Mouse (Mus musculus) forebrain, embryonic 16.5 days (tissue): ENCODE data around the gene Herpud2. TPM values are rescaled to one million over a fixed set of nuclear protein-coding genes. Genes with fewer than 3 reads are reported as not detected.
"Not testable (repeated sequence)": the region's sequence is repeated elsewhere in the genome, so short reads cannot be mapped to it uniquely, and the experiment has no call there.

Experiments
- ATAC-seq: fragments of 200-750 bp; cut with Nextera tagmentation; 2 replicates; pipeline ENCODE4 v1.8.0; 2017; ENCODE audit warnings: mild to moderate bottlenecking, moderate library complexity
- H3K27ac ChIP-seq: fragments of 300-500 bp; sonication (generic); 2 replicates; pipeline ENCODE4 v1.5.1; 2014; ENCODE audit warnings: low read length, control low read depth
- H3K27me3 ChIP-seq: fragments of 300-500 bp; sonication (generic); replicated peaks from 2 replicates; pipeline ENCODE4 v1.6.1; 2014; ENCODE audit warnings: low read length; ENCODE audit not compliant: control insufficient read depth, insufficient read depth
- H3K36me3 ChIP-seq: fragments of 300-500 bp; sonication (generic); 2 replicates; pipeline ENCODE4 v1.6.1; 2014; ENCODE audit not compliant: control insufficient read depth, insufficient read depth
- H3K4me1 ChIP-seq: fragments of 300-500 bp; sonication (generic); replicated peaks from 2 replicates; pipeline ENCODE4 v1.6.1; 2014; ENCODE audit warnings: low read length; ENCODE audit not compliant: control insufficient read depth, insufficient read depth
- H3K4me2 ChIP-seq: fragments of 300-500 bp; sonication (generic); 2 replicates; pipeline ENCODE4 v1.6.1; 2014; ENCODE audit warnings: mild to moderate bottlenecking, low read length, control low read depth
- H3K4me3 ChIP-seq: fragments of 300-500 bp; sonication (generic); replicated peaks from 2 replicates; pipeline ENCODE4 v1.5.1; 2014; ENCODE audit warnings: mild to moderate bottlenecking, low read length, control low read depth
- H3K9ac ChIP-seq: fragments of 300-500 bp; sonication (generic); replicated peaks from 2 replicates; pipeline ENCODE4 v1.6.1; 2014; ENCODE audit warnings: low read depth, low read length, control low read depth
- H3K9me3 ChIP-seq: fragments of 300-500 bp; sonication (generic); 2 replicates; pipeline ENCODE4 v1.6.1; 2016; ENCODE audit warnings: low read length; ENCODE audit not compliant: control insufficient read depth
- WGBS: fragments of 180-500 bp; shearing (Covaris S2); extraction: QIAGEN DNeasy Blood & Tissue Kit; methylation state at CpG from one replicate; pipeline ENCODE4 v1.1.7; 2014; 5-methylcytosine and 5-hydroxymethylcytosine counted together
- polyA plus RNA-seq: library from polyadenylated mRNA; unstranded; fragments of >200 nt; fragmentation: Nextera tagmentation; extraction: Ambion mirVana; gene quantifications from 2 replicates; pipeline ENCODE4 v1.2.1, GENCODE M21; 2015

Herpud2 gene
- polyA plus RNA-seq, 1 experiment from 2014 or later: 35.7 TPM

DNA sequence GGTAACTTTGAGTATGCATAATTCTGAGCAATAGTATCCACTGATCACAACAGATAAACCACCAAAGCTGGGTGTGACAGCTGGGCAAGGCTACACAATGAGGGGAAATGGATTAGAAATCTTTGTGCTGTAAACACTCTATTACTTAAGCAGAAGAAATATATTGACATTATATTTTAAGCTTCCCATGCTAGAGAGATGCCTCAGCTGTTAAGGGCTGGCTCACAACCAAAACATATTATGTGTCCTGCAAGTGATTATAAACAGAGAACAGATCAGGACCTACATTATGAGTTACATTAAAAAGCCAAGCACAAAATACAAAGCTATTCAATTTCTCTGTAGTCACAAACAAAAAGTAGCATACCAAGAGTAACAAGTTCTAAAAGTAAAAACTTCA, 19.4 kb downstream of the Herpud2 start:
- ATAC-seq: no peak
- no peaks in the 10 kb centered on the region for H3K9me3 ChIP-seq
- H3K9ac ChIP-seq: no peak overlapping the region
- H3K27ac ChIP-seq: no peak overlapping the region
- no peak overlapping the region for H3K4me3 ChIP-seq
- H3K4me2 ChIP-seq: no peak overlapping the region
- H3K4me1 ChIP-seq: no peaks in the 10 kb centered on the region
- no peaks in the 10 kb centered on the region for H3K27me3 ChIP-seq
- H3K36me3 ChIP-seq: 0 out of 2 replicates have a peak, but pooled peaks cover 3% of the 10 kb centered on the region

GRCm38 (mm10) chr9:25124048-25124447, 27.6 kb downstream of the Herpud2 start:
- 84% methylated on average over 2 of the region's 2 CpGs for WGBS

GRCm38 (mm10) chr9:25123590-25123989, 28.0 kb downstream of the Herpud2 start:
- H3K9ac ChIP-seq, H3K27me3 ChIP-seq, H3K4me2 ChIP-seq, H3K9me3 ChIP-seq, ATAC-seq, H3K27ac ChIP-seq, H3K4me1 ChIP-seq, H3K4me3 ChIP-seq: not testable (repeated sequence)
- 96% methylated on average over 1 of the region's 1 CpGs for WGBS
- H3K36me3 ChIP-seq: peaks cover 11% of the 10 kb centered on the region

More at GRCm38 (mm10) chr9:25124048-25124447, 27.6 kb downstream of the Herpud2 start:
- Histone ChIP-seq H3K27ac (no peak overlapping the region), H3K9me3 (no peaks in the 10 kb centered on the region), H3K36me3 (peaks cover 9% of the 10 kb centered on the region), H3K4me1 (no peaks in the 10 kb centered on the region), H3K4me3 (no peak overlapping the region), H3K9ac (no peak overlapping the region), H3K27me3 (no peaks in the 10 kb centered on the region), H3K4me2 (no peak overlapping the region)
- ATAC-seq: no peak

DNA sequence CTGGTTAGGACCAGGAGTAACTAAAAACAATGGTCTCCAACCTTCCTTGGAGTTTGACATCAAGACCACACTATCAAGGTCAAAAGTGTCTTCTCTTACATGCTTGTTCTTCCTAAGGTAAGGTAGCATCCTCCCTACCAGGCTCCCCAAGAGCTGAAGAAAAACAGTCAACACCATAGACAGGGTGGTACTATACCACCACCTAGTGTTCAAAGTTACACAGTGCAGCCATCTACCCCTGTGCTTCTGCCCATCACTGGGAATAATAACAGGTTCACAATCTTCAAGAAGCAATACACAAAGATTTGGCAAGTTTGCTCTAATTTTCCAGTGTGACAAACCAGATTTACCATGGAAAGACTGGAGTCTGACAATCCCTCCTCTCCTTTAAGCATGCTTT, 47.0 kb downstream of the Herpud2 start:
- H3K9me3 ChIP-seq: peaks cover 3% of the 10 kb centered on the region; the same call in 1 of the 2 replicates
- H3K4me3 ChIP-seq: no peak overlapping the region
- H3K9ac ChIP-seq: no peak overlapping the region
- no peak overlapping the region for H3K4me2 ChIP-seq
- no peaks in the 10 kb centered on the region for H3K27me3 ChIP-seq
- peaks cover 18% of the 10 kb centered on the region for H3K36me3 ChIP-seq
- no peak; the same call in 1 of the 2 replicates for ATAC-seq
- no peaks in the 10 kb centered on the region for H3K4me1 ChIP-seq
- H3K27ac ChIP-seq: no peak overlapping the region

- no peak overlapping the region for H3K9ac ChIP-seq
- no peak overlapping the region for H3K4me3 ChIP-seq
- WGBS: 94% methylated on average over 1 of the region's 1 CpGs
Measured at GRCm38 (mm10) chr9:25102881-25103280, 48.7 kb downstream of the Herpud2 start.

DNA sequence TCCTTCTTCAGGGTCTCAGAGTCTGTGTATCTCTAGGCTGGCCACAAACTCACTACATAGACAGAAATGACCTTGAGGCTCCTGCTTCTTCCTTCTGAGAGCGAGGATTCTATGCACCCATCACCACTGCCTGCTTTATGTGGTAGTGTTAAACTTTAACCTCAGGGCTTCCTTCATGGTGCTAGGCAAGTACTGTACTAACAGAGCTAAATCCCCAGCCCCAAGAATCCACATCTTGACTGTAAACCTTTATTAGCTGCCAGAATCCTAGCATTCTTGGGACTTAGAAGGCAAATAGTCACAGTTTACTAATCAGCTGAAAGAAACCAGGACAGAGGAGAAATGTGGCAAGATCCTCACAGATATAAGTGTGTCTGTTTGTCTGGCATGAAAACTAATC, 60.8 kb downstream of the Herpud2 start:
- 0 out of 2 replicates have a peak, but pooled peaks cover 2% of the 10 kb centered on the region for H3K4me1 ChIP-seq
- H3K9ac ChIP-seq: no peak overlapping the region

More at GRCm38 (mm10) chr9:25102881-25103280, 48.7 kb downstream of the Herpud2 start:
- Histone ChIP-seq H3K9me3 (peaks cover 3% of the 10 kb centered on the region; the same call in 1 of the 2 replicates), H3K36me3 (peaks cover 11% of the 10 kb centered on the region), H3K27ac (no peak overlapping the region), H3K27me3 (no peaks in the 10 kb centered on the region), H3K4me1 (no peaks in the 10 kb centered on the region), H3K4me2 (no peak overlapping the region)
- no peak for ATAC-seq

DNA sequence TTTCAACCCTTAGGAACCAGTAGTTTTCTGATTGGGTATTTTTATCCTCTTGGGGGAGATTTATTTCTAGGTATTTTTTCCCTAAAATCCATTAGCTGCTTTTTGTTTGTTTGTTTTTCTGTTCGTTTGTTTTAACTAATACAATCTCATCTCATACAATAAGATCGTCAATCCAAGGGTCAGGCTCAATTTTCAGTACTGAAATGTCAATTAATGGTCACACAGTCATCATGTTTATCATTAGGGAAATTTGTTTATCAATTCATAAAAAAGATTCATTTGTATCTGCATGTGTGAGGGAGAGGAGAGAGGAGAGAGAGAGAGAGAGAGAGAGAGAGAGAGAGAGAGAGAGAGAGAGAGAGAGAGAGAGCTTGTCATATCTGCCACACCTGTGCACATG, 62.5 kb downstream of the Herpud2 start, which contains the start of gene Gm10181:
Gene Gm10181, plus strand, starts transcription at position 301 of the 400 bp plus-strand sequence.
- 87% methylated on average over 2 of the region's 2 CpGs for WGBS
- Histone ChIP-seq H3K9ac (no peak within 1 kb of the TSS), H3K36me3 (no peaks in the 10 kb centered on the region), H3K27me3 (no peaks in the 10 kb centered on the region), H3K4me1 (no peaks in the 10 kb centered on the region), H3K9me3 (no peaks in the 10 kb centered on the region), H3K4me3 (no peak within 1 kb of the TSS), H3K27ac (no peak within 1 kb of the TSS), H3K4me2 (no peak within 1 kb of the TSS)
- no peak for ATAC-seq

More for the DNA sequence above, 60.8 kb downstream of the Herpud2 start:
- Histone ChIP-seq H3K27ac (no peak overlapping the region), H3K4me2 (no peak overlapping the region), H3K27me3 (no peaks in the 10 kb centered on the region), H3K4me3 (no peak overlapping the region), H3K9me3 (no peaks in the 10 kb centered on the region), H3K36me3 (no peaks in the 10 kb centered on the region)
- no peak for ATAC-seq
- 79% methylated on average over 1 of the region's 1 CpGs for WGBS

- Histone ChIP-seq H3K4me3 (no peak overlapping the region), H3K4me2 (no peak overlapping the region), H3K9me3 (no peaks in the 10 kb centered on the region), H3K36me3 (no peaks in the 10 kb centered on the region), H3K27ac (no peak overlapping the region), H3K4me1 (no peaks in the 10 kb centered on the region), H3K9ac (no peak overlapping the region), H3K27me3 (no peaks in the 10 kb centered on the region)
- WGBS: 95% methylated on average over 1 of the region's 1 CpGs
- no peak for ATAC-seq
Measured at GRCm38 (mm10) chr9:25076505-25076904, 75.1 kb downstream of the Herpud2 start.

DNA sequence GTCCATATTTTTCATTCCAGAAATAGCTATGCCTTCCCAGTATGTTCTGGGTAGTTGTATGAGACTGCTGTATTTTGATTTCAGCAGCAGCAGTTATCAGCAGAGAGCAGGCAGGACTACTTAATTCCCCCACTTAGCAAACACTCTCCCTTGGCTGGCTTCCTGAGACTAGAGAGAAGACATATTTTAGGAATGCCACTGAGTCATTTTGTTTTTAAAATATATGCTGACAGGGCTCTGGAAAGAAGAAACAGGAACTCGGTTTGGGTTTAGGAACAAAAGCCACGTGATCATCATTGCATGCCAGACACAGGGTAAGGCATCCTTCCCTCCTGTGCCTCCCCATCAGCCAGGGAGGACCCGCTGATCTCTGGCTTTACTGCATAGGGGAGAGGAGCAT, 75.6 kb downstream of the Herpud2 start:
- no peaks in the 10 kb centered on the region for H3K36me3 ChIP-seq

DNA sequence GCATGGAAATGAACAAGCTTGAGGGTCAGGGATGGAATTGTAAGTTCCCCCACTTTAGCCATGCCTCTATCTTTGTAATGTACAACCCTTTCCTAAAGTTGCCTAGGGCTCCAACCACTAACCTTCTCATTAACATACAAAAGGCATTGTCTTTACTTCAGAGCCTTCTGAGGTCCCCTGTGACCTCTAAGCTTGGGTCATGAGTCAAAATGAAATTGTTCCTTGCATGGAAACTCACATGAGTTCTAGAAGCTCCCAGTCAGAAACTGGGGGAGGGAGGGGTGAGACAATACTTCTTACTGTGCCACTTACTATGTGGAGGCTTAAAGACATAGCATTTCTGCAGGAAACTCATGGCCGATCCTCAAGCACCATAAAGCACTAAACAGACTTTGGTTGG, 79.0 kb downstream of the Herpud2 start:
- Histone ChIP-seq H3K27ac (no peak overlapping the region), H3K36me3 (no peaks in the 10 kb centered on the region), H3K9me3 (no peaks in the 10 kb centered on the region), H3K4me2 (no peak overlapping the region), H3K27me3 (no peaks in the 10 kb centered on the region), H3K4me1 (no peaks in the 10 kb centered on the region), H3K4me3 (no peak overlapping the region), H3K9ac (no peak overlapping the region)
- WGBS: 94% methylated on average over 1 of the region's 1 CpGs
- no peak for ATAC-seq

More for the DNA sequence above, 75.6 kb downstream of the Herpud2 start:
- 74% methylated on average over 3 of the region's 3 CpGs for WGBS
- Histone ChIP-seq H3K4me1 (no peaks in the 10 kb centered on the region), H3K9ac (no peak overlapping the region), H3K27me3 (no peaks in the 10 kb centered on the region), H3K4me3 (no peak overlapping the region), H3K27ac (no peak overlapping the region), H3K4me2 (no peak overlapping the region), H3K9me3 (no peaks in the 10 kb centered on the region)
- no peak for ATAC-seq
